Mouse (Mus musculus) urinary bladder, postnatal 14 days (tissue): ENCODE results near the gene Tgfbr2.
"Not testable (repeated sequence)": the region's sequence is repeated elsewhere in the genome, so short reads cannot be mapped to it uniquely, and the experiment has no call there.

Experiments
- DNase-seq: peaks from one replicate; pipeline ENCODE4 v3.0.0; 2021; ENCODE audit warnings: low spot score

The Tgfbr2 gene

GRCm38 (mm10) chr9:116071561-116071960 is 103.6 kb downstream of the Tgfbr2 start:
- DNase-seq = not testable (repeated sequence)

- DNase-seq = no peak
Observed at GRCm38 (mm10) chr9:116064774-116065173, 110.4 kb downstream of the Tgfbr2 start.

GRCm38 (mm10) chr9:116060691-116061090 is 114.5 kb downstream of the Tgfbr2 start:
- DNase-seq = no peak

- DNase-seq = no peak
Observed at GRCm38 (mm10) chr9:116059156-116059555, 116.0 kb downstream of the Tgfbr2 start.

- DNase-seq = no peak
Observed at GRCm38 (mm10) chr9:116058475-116058874, 116.7 kb downstream of the Tgfbr2 start.

GRCm38 (mm10) chr9:116053976-116054375 is 121.2 kb downstream of the Tgfbr2 start:
- no peak for DNase-seq

GRCm38 (mm10) chr9:116049985-116050384 is 125.2 kb downstream of the Tgfbr2 start:
- DNase-seq = no peak

GRCm38 (mm10) chr9:116041787-116042186 is 133.4 kb downstream of the Tgfbr2 start:
- DNase-seq = peak; percentile 85

- DNase-seq = no peak
Observed at GRCm38 (mm10) chr9:116041369-116041768, 133.8 kb downstream of the Tgfbr2 start.

GRCm38 (mm10) chr9:116040852-116041251 is 134.3 kb downstream of the Tgfbr2 start:
- not testable (repeated sequence) for DNase-seq

- no peak for DNase-seq
Observed at GRCm38 (mm10) chr9:116039981-116040380, 135.2 kb downstream of the Tgfbr2 start.

- no peak for DNase-seq
Observed at GRCm38 (mm10) chr9:116038275-116038674, 136.9 kb downstream of the Tgfbr2 start.
